Mouse (Mus musculus) liver, embryonic 14.5 days (tissue): ENCODE data around the gene Mrpl27. TPM values are rescaled to one million over a fixed set of nuclear protein-coding genes. Genes with fewer than 3 reads are reported as not detected.

Source experiments
- ATAC-seq: fragments of 200-750 bp; cut with Nextera tagmentation; 2 replicates; pipeline ENCODE4 v1.8.0; 2017; ENCODE audit warnings: moderate number of reproducible peaks, mild to moderate bottlenecking, moderate library complexity; ENCODE audit not compliant: insufficient read depth
- DNase-seq, 3 experiments: peaks; one replicate each; pipeline ENCODE4 v3.0.0-alpha.2; 2012 to 2013; ENCODE audit warnings: low read depth in 3 of 3, low spot score in 3 of 3
- H3K27ac ChIP-seq: fragments of 300-500 bp; sonication (generic); 2 replicates; pipeline ENCODE4 v1.5.1; 2014; ENCODE audit warnings: moderate library complexity, mild to moderate bottlenecking, control low read depth, inconsistent platforms
- H3K27me3 ChIP-seq: fragments of 300-500 bp; sonication (generic); 2 replicates; pipeline ENCODE4 v1.6.1; 2014; ENCODE audit warnings: mild to moderate bottlenecking, low read length, moderate library complexity; ENCODE audit not compliant: control insufficient read depth, insufficient read depth
- H3K36me3 ChIP-seq: fragments of 300-500 bp; sonication (generic); replicated peaks from 2 replicates; pipeline ENCODE4 v1.6.1; 2014; ENCODE audit warnings: low read depth; ENCODE audit not compliant: control insufficient read depth, insufficient read depth
- H3K4me1 ChIP-seq, 2 experiments: fragments of 200-500 bp in 1 of 2; fragments of 300-500 bp in 1 of 2; sonication (generic) in 1 of 2; replicated peaks; 2 replicates each; pipeline ENCODE4 v1.6.1; 2012 to 2014; ENCODE audit warnings: antibody characterized with exemption in 1 of 2, inconsistent platforms in 1 of 2, low read length in 1 of 2; ENCODE audit not compliant: control insufficient read depth in 2 of 2, insufficient read depth in 2 of 2
- H3K4me2 ChIP-seq: fragments of 300-500 bp; sonication (generic); 2 replicates; pipeline ENCODE4 v1.6.1; 2014; ENCODE audit warnings: low read depth, mild to moderate bottlenecking, control low read depth, moderate library complexity
- H3K4me3 ChIP-seq, 2 experiments: fragments of 200-500 bp in 1 of 2; fragments of 300-500 bp in 1 of 2; sonication (generic) in 1 of 2; 2 replicates each; pipeline ENCODE4 v1.5.1; 2012 to 2014; ENCODE audit warnings: low read depth in 2 of 2, low read length in 2 of 2, mild to moderate bottlenecking in 2 of 2, control low read depth in 1 of 2, inconsistent platforms in 1 of 2, moderate library complexity in 1 of 2; ENCODE audit not compliant: insufficient read depth in 1 of 2
- H3K9ac ChIP-seq: fragments of 300-500 bp; sonication (generic); replicated peaks from 2 replicates; pipeline ENCODE4 v1.6.1; 2014; ENCODE audit warnings: mild to moderate bottlenecking, control low read depth, moderate library complexity
- H3K9me3 ChIP-seq: fragments of 300-500 bp; sonication (generic); 2 replicates; pipeline ENCODE4 v1.6.1; 2016; ENCODE audit warnings: low read length, mixed read lengths; ENCODE audit not compliant: control insufficient read depth
- CTCF ChIP-seq: IDR thresholded peaks from 2 replicates; pipeline ENCODE4 v1.5.1; 2016; ENCODE audit warnings: antibody characterized with exemption, low read depth, control low read depth
- EP300 ChIP-seq: IDR thresholded peaks from 2 replicates; pipeline ENCODE4 v1.6.1; 2016; ENCODE audit warnings: antibody characterized with exemption, low read depth
- WGBS: fragments of 180-500 bp; shearing (Covaris S2); extraction: QIAGEN DNeasy Blood & Tissue Kit; methylation state at CpG from one replicate; pipeline ENCODE4 v1.1.7; 2014; ENCODE audit not compliant: insufficient replicate concordance; 5-methylcytosine and 5-hydroxymethylcytosine counted together
- polyA plus RNA-seq, 2 experiments: library from polyadenylated mRNA; depleted of rRNA in 1 of 2; stranded (reverse) in 1 of 2; unstranded in 1 of 2; fragments of >200 nt; fragmentation: Nextera tagmentation in 1 of 2; extraction: Ambion mirVana in 1 of 2; gene quantifications; 2 replicates each; pipeline versions ENCODE4 v1.2.1 to v1.2.3; 2012 to 2014

The Mrpl27 gene
- polyA plus RNA-seq, 2 experiments, result 56.8 to 61.3 TPM

GRCm38 (mm10) chr11:94695508-94695907 lies 41.9 kb downstream of the Mrpl27 start:
- Histone ChIP-seq H3K27me3 (no peaks in the 10 kb centered on the region), H3K4me1 (no peaks in the 10 kb centered on the region), H3K4me3 (no peak overlapping the region), H3K4me2 (no peak overlapping the region), H3K36me3 (no peaks in the 10 kb centered on the region), H3K9ac (no peak overlapping the region), H3K9me3 (no peaks in the 10 kb centered on the region), H3K27ac (no peak overlapping the region)
- DNase-seq, result no peak
- no peak for ATAC-seq
- WGBS, result 41% methylated on average over 6 of the region's 6 CpGs
- TF ChIP-seq CTCF, result no peak
- no peak for TF ChIP-seq EP300

GRCm38 (mm10) chr11:94697140-94697539 lies 43.6 kb downstream of the Mrpl27 start:
- no peaks in the 10 kb centered on the region for H3K27me3 ChIP-seq
- TF ChIP-seq EP300 (no peak), CTCF (0 out of 2 replicates have a peak, but pooled peaks have one; percentile 10)
- no peak overlapping the region for H3K4me3 ChIP-seq
- no peaks in the 10 kb centered on the region for H3K4me1 ChIP-seq
- no peaks in the 10 kb centered on the region for H3K9me3 ChIP-seq
- ATAC-seq, result no peak
- no peak overlapping the region for H3K9ac ChIP-seq
- H3K4me2 ChIP-seq, result no peak overlapping the region
- DNase-seq, result no peak
- H3K36me3 ChIP-seq, result no peaks in the 10 kb centered on the region
- no peak overlapping the region for H3K27ac ChIP-seq
- WGBS, result 73% methylated on average over 2 of the region's 2 CpGs

DNA sequence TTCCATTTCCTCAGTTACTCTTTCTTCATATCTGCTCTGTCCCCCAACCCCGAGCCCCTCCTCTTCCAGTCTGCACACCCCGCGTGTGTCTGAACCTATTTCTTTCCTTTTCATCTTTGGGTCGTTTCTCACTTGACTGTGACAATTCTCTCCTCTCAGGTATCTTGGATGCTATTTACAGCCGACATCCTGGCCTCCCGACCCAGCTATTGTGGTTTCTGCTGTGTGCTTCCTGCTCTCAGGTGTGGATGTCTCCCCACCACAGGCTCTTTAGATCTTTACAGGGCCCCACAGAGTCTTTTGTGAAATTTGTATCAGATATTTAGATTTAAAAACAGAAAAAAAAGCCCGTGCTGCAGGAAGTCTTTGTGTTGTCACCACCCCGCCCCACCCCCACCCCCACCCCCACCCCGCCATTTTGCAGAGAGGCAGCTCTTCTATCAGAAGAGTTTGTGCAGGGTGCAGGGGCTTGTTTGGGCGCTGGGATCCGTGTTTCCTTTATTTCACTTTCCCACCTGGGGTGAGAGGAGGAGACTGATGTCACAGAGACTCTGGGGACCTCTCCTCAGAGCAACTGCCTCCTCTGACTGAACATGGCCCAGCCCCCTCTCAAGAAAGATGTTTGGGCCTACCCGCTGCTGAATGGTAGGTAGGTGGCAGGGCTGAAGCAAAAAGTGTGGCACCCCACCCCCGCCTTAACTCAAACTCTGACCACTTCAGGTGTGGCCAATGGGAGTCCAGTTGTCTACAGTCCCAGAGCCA lies 44.3 kb downstream of the Mrpl27 start:
- WGBS, result 31% methylated on average over 13 of the region's 13 CpGs
- H3K4me1 ChIP-seq, result no peaks in the 10 kb centered on the region
- H3K9ac ChIP-seq, result no peak overlapping the region
- no peak overlapping the region for H3K4me3 ChIP-seq
- no peaks in the 10 kb centered on the region for H3K27me3 ChIP-seq
- no peak for TF ChIP-seq CTCF
- no peak for TF ChIP-seq EP300
- DNase-seq (no peak), ATAC-seq (no peak)
- H3K36me3 ChIP-seq, result no peaks in the 10 kb centered on the region
- H3K9me3 ChIP-seq, result no peaks in the 10 kb centered on the region
- H3K27ac ChIP-seq, result no peak overlapping the region
- no peak overlapping the region for H3K4me2 ChIP-seq

GRCm38 (mm10) chr11:94699399-94699798 lies 45.8 kb downstream of the Mrpl27 start:
- Histone ChIP-seq H3K27ac (no peak overlapping the region), H3K9me3 (no peaks in the 10 kb centered on the region), H3K36me3 (no peaks in the 10 kb centered on the region), H3K4me2 (no peak overlapping the region), H3K27me3 (no peaks in the 10 kb centered on the region), H3K9ac (no peak overlapping the region), H3K4me1 (no peaks in the 10 kb centered on the region), H3K4me3 (no peak overlapping the region)
- no peak for TF ChIP-seq EP300
- TF ChIP-seq CTCF, result no peak
- WGBS, result 77% methylated on average over 3 of the region's 3 CpGs
- DNase-seq (no peak), ATAC-seq (no peak)

DNA sequence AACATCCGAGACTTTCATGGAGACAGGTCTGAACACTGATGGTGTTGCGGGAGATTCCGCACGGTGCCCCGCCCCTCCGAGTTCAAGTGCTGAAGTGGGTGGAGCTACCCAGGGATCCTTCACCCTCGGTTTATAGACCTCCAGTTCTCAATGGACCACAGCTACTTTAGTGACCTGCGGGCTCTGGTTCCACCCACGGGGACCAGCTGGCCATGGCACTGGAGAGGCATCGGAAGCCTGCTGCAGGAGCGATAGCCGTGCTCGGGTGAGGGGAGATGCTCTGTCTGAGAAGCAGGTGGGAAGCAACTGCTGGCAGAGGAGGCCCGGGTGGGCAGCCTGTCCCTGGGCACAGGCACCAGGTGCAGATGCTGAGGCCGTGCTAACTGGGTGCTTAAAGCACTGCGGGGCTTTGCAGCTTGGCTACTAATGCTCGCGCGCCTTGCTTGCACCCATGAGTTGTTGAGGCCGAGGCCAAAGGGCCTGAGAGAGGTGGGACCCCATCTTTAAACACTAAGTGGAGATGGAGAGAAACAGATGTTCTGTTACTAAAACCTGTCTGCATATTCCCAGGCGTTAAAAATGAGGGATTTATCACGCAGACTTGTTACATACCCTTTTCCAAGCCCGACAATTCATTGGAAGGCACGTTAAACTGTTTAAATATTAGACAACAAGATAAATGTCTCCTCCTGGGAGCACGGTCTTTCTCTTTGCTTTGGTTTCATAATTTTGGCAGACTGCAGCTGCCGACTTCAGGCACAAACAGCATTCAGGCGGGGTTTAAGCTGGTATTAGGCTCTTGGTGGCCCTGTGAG lies 48.0 kb downstream of the Mrpl27 start:
- 57% methylated on average over 27 of the region's 27 CpGs for WGBS
- no peaks in the 10 kb centered on the region for H3K9me3 ChIP-seq
- no peaks in the 10 kb centered on the region for H3K36me3 ChIP-seq
- H3K27me3 ChIP-seq, result no peaks in the 10 kb centered on the region
- no peak for ATAC-seq
- DNase-seq, result no peak
- no peaks in the 10 kb centered on the region for H3K4me1 ChIP-seq
- H3K27ac ChIP-seq, result no peak overlapping the region
- H3K4me2 ChIP-seq, result no peak overlapping the region
- no peak overlapping the region for H3K9ac ChIP-seq
- TF ChIP-seq EP300 (no peak), CTCF (no peak)
- H3K4me3 ChIP-seq, result no peak overlapping the region
